Mouse (Mus musculus): ENCODE measurements around the gene Tnrc18.

- TF ChIP-seq POLR2A (IDR thresholded peaks at IDR 0.05; ENCODE audit: control insufficient read depth, low read depth, low read length) (no peak), CTCF (IDR thresholded peaks at IDR 0.05; ENCODE audit: control insufficient read depth, insufficient read depth, insufficient replicate concordance, low read depth, low read length) (no peak)
Measured at GRCm38 (mm10) chr5:142702511-142703138, 114.8 kb downstream of the Tnrc18 start.

Data from testis, adult 2 months (tissue).